Mouse (Mus musculus) kidney, adult 2 months (tissue): Measurements from ENCODE around the gene Marf1.

Source experiments
- CTCF ChIP-seq: fragments of 200-500 bp; conservative IDR thresholded peaks from 2 replicates; pipeline ENCODE4 v1.5.1; 2011; ENCODE audit warnings: low read depth, mild to moderate bottlenecking, control low read depth, low read length, moderate library complexity, mixed read lengths; ENCODE audit not compliant: insufficient read depth, insufficient read length
- POLR2A ChIP-seq: fragments of 200-500 bp; IDR thresholded peaks from one replicate; pipeline ENCODE4 v1.6.1; 2011; ENCODE audit warnings: low read depth, low read length, control low read depth

DNA sequence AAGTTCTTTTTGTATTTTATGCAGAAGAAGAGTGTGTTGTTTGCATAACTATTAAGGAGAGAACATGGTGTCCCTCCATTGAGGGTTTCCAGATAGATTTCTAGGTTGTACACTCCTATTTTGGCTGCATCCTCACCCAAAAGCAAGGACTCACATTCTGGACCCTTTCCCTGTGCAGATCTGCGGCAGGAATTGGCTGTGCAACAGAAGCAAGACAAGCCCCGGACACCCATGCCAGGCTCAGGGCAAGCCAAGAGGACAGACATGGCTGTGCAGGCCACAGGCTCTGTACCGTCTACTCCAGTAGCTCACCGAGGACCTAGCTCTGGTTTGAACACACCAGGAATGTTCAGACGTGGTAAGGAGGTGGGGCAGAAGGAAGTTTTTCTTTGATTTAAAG lies 22.4 kb upstream of the Marf1 start:
- TF ChIP-seq CTCF (no peak), POLR2A (no peak)
